Mouse (Mus musculus) hindbrain, postnatal 0 days (tissue): ENCODE results near the gene Phf10. TPM values are rescaled to one million over a fixed set of nuclear protein-coding genes. Genes with fewer than 3 reads are reported as not detected.
A peak's percentile ranks its signal among the peaks of the same experiment; 100 is the strongest.
"Not testable (repeated sequence)": the region's sequence is repeated elsewhere in the genome, so short reads cannot be mapped to it uniquely, and the experiment has no call there.

ENCODE experiments used
- ATAC-seq: fragments of 200-750 bp; cut with Nextera tagmentation; 2 replicates; pipeline ENCODE4 v1.8.0; 2017; ENCODE audit warnings: mild to moderate bottlenecking, moderate TSS enrichment, moderate library complexity
- DNase-seq: peaks from one replicate; pipeline ENCODE4 v3.0.0-alpha.2; 2015; ENCODE audit warnings: low spot score
- H3K27ac ChIP-seq: fragments of 300-500 bp; sonication (generic); 2 replicates; pipeline ENCODE4 v1.5.1; 2014; ENCODE audit warnings: mild to moderate bottlenecking
- H3K27me3 ChIP-seq: fragments of 300-500 bp; sonication (generic); 2 replicates; pipeline ENCODE4 v1.6.1; 2014; ENCODE audit warnings: low read length, mixed read lengths; ENCODE audit not compliant: insufficient read depth
- H3K36me3 ChIP-seq: fragments of 300-500 bp; sonication (generic); 2 replicates; pipeline ENCODE4 v1.6.1; 2014; ENCODE audit warnings: low read length, mixed read lengths; ENCODE audit not compliant: insufficient read depth
- H3K4me1 ChIP-seq: fragments of 300-500 bp; sonication (generic); 2 replicates; pipeline ENCODE4 v1.6.1; 2014; ENCODE audit warnings: antibody characterized with exemption, low read length, mixed read lengths; ENCODE audit not compliant: insufficient read depth
- H3K4me2 ChIP-seq: fragments of 300-500 bp; sonication (generic); 2 replicates; pipeline ENCODE4 v1.6.1; 2014; ENCODE audit warnings: low read depth, mild to moderate bottlenecking, low read length, moderate library complexity, mixed read lengths
- H3K4me3 ChIP-seq: fragments of 300-500 bp; sonication (generic); 2 replicates; pipeline ENCODE4 v1.5.1; 2014; ENCODE audit warnings: low read length
- H3K9ac ChIP-seq: fragments of 300-500 bp; sonication (generic); replicated peaks from 2 replicates; pipeline ENCODE4 v1.6.1; 2014; ENCODE audit warnings: mild to moderate bottlenecking, low read length, moderate library complexity, mixed read lengths
- H3K9me3 ChIP-seq: fragments of 300-500 bp; sonication (generic); 2 replicates; pipeline ENCODE4 v1.6.1; 2016; ENCODE audit warnings: low read length, mixed read lengths
- CTCF ChIP-seq: IDR thresholded peaks from 2 replicates; pipeline ENCODE4 v1.5.1; 2016; ENCODE audit warnings: antibody characterized with exemption, control low read depth, low read depth
- WGBS: fragments of 180-500 bp; shearing (Covaris S2); extraction: QIAGEN DNeasy Blood & Tissue Kit; methylation state at CpG from one replicate; pipeline ENCODE4 v1.1.7; 2014; 5-methylcytosine and 5-hydroxymethylcytosine counted together
- polyA plus RNA-seq: library from polyadenylated mRNA; unstranded; fragments of >200 nt; fragmentation: Nextera tagmentation; extraction: Ambion mirVana; gene quantifications from 2 replicates; pipeline ENCODE4 v1.2.1, GENCODE M21; 2015
- total RNA-seq: library from RNA; depleted of rRNA; stranded (reverse); fragments of >200 nt; gene quantifications from 2 replicates; pipeline ENCODE4 v1.2.3, GENCODE M21; 2014

Phf10 gene
- total and polyA plus RNA-seq, 2 experiments from 2014 or later, result 12.5 to 35.4 TPM

DNA sequence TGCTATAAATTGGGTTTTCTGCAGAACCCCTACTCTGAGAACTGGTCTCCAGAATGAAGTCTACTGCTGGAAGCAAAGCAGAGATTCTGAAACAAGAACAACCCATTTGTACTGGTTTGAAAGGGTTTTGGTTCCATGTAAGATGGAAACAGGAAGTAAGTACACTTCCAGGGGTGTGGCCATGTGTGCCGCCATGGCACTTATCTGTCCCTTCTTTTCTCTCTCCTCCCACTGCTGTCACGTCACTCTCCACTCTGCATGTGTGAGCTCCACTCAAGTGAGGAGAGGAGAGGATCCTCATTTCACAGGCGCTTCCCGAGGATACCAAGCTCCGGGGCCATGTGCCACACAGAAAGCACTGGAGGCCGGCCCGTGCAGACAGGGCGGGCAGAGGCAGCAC lies 7.6 kb downstream of the Phf10 start:
- Histone ChIP-seq H3K4me1 (no peaks in the 10 kb centered on the region), H3K27me3 (no peaks in the 10 kb centered on the region)

DNA sequence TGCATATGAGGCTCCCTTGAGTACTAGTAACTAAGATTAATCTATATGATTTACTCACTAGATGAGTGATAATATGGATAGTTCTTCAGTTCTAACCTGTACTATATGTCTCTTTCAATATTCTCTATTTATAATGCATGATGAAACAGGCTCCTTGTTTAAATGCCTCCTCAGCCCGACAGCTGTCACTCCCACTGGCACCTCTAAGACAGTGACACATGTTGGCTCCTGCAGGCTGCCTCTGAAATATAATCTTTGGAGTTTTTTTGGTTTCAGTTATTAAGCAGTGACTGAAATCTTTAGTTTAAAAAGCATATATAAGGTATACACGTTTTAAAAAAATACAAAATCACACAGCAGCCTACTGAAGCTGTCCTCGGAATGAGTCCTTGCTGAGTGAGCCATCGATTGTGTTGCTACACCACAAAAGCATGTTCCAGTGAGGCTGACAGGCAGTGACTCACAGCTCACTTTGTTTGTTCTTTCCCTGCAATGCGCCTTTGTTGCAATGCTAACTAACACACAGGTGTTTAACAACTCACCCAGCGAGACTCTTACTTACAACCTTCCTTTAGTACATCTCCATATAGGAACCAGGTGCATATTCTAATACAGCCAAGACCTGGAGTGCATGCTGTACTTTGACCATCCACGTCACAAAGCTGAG lies 11.8 kb downstream of the Phf10 start:
- 85% methylated on average over 7 of the region's 7 CpGs for WGBS
- DNase-seq, result no peak
- Histone ChIP-seq H3K9me3 (no peaks in the 10 kb centered on the region), H3K27me3 (no peaks in the 10 kb centered on the region), H3K4me2 (no peak overlapping the region), H3K36me3 (peaks cover 39% of the 10 kb centered on the region), H3K9ac (no peak overlapping the region), H3K27ac (no peak overlapping the region), H3K4me3 (no peak overlapping the region), H3K4me1 (peaks cover 4% of the 10 kb centered on the region; the same call in 1 of the 2 replicates)
- no peak for ATAC-seq
- TF ChIP-seq CTCF, result no peak

More for the DNA sequence above, 7.6 kb downstream of the Phf10 start:
- DNase-seq (no peak), ATAC-seq (no peak)
- Histone ChIP-seq H3K4me3 (no peak overlapping the region), H3K36me3 (peaks cover 28% of the 10 kb centered on the region), H3K27ac (no peak overlapping the region), H3K9me3 (no peaks in the 10 kb centered on the region), H3K9ac (no peak overlapping the region), H3K4me2 (no peak overlapping the region)
- 96% methylated on average over 8 of the region's 8 CpGs for WGBS
- no peak for TF ChIP-seq CTCF

DNA sequence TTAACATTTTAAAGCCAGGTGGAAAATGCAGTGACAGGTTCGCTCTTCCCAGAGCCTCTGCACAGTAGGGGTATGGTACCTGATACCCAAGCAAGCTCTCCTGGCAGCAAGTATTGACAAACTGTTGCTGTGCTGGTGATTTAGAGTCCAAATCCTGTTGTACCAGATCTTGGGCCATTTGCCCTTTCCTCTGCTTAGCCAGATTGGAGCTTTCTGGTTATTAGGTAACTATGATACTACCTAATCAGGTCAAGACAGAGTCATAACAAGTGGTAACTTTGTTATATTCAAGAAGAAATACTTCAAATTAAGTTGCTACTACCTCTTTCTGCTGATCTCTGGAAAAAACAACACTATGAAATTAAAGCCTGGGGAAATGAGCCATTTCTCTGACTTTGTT lies 16.5 kb downstream of the Phf10 start:
- peaks cover 10% of the 10 kb centered on the region for H3K4me1 ChIP-seq
- no peak for TF ChIP-seq CTCF
- WGBS, result 90% methylated on average over 1 of the region's 1 CpGs
- H3K9me3 ChIP-seq, result no peaks in the 10 kb centered on the region
- no peak overlapping the region for H3K4me3 ChIP-seq
- no peak for DNase-seq
- no peak for ATAC-seq
- H3K27me3 ChIP-seq, result no peaks in the 10 kb centered on the region
- no peak overlapping the region for H3K27ac ChIP-seq
- peaks cover 17% of the 10 kb centered on the region for H3K36me3 ChIP-seq
- H3K4me2 ChIP-seq, result peak overlapping the region; percentile 84
- no peak overlapping the region for H3K9ac ChIP-seq

DNA sequence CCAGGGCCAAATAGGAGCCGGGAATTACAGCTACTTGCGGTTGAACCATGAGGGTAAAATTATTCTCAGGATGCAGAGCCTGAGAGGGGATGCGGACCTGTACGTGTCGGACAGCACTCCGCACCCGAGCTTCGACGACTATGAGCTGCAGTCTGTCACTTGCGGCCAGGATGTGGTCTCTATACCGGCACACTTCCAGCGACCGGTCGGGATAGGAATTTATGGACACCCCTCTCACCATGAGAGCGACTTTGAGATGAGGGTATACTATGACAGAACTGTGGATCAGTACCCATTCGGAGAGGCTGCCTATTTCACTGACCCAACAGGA lies 17.4 kb downstream of the Phf10 start:
- peak overlapping the region; percentile 85 for H3K27ac ChIP-seq
- peaks cover 10% of the 10 kb centered on the region for H3K4me1 ChIP-seq
- WGBS, result 25% methylated on average over 16 of the region's 16 CpGs
- H3K9ac ChIP-seq, result peak overlapping the region; percentile 89
- ATAC-seq (peak; percentile 9), DNase-seq (no peak)
- no peaks in the 10 kb centered on the region for H3K27me3 ChIP-seq
- no peak for TF ChIP-seq CTCF
- H3K36me3 ChIP-seq, result peaks cover 12% of the 10 kb centered on the region
- H3K9me3 ChIP-seq, result no peaks in the 10 kb centered on the region
- peak overlapping the region; percentile 84 for H3K4me2 ChIP-seq
- peak overlapping the region; percentile 91 for H3K4me3 ChIP-seq

DNA sequence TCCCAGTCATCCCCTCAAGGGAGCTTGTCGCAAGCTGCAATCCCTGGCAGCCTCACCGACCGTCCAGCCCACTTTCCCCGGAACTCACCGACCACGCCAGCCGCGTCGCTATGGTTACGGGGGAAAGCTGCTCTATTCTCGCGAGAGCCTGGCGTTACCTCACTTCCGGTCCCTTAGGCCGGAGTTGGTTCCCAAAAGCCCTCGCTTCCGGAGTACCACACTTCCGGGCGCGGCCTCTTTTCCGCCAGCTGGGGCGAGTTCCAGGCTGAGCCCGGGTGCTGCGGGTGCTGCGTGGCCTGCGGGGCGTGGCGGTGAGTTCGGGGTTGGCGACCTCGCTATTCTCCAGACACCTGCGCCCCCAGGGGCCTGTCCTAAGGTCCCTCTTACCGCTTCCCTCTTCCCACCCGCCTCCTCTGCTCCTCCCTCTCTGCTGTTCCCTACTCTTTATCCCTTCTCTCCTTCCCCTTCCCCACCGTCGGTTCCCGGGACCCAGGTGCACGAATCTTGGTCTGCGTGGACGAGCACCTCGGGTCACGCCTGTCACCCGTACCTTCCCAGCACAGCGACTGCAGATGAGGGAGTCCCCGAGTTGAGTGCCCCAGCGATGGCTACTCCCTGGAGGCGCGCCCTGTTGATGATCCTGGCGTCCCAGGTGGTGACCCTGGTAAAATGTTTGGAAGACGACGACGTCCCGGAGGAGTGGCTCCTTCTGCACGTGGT lies 17.9 kb downstream of the Phf10 start, which contains the start of the genes Wdr27 and 1600012H06Rik:
Wdr27 (minus strand) TSS at position 150 of the 720 bp plus-strand sequence.
1600012H06Rik (plus strand) TSS at position 176 of the 720 bp plus-strand sequence.
- Histone ChIP-seq H3K9ac (peak within 1 kb of the TSS; percentile 89), H3K4me1 (peaks cover 10% of the 10 kb centered on the region), H3K27ac (peak within 1 kb of the TSS; percentile 85), H3K9me3 (no peaks in the 10 kb centered on the region), H3K36me3 (peaks cover 12% of the 10 kb centered on the region), H3K4me3 (peak within 1 kb of the TSS; percentile 91), H3K27me3 (no peaks in the 10 kb centered on the region), H3K4me2 (peak within 1 kb of the TSS; percentile 84)
- WGBS, result under 1% methylated on average over 49 of the region's 54 CpGs
- ATAC-seq (peak; percentile 99), DNase-seq (peak; percentile 100)
- 0 out of 2 replicates have a peak, but pooled peaks have one; percentile 15 for TF ChIP-seq CTCF

DNA sequence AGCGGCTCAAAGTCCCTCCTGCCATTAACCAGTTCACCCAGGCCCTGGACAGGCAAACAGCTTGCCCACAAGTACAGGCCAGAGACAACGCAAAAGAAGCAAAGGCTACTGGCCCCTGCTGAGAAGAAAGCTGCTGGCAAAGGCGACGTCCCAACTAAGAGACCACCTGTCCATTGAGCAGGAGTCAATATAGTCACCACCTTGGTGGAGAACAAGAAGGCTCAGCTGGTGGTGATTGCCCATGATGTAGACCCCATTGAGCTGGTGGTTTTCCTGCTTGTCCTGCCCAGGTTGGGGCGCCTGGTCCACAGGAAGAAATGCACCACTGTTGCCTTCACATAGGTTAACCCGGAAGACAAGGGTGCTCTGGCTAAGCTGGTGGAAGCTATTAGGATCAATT lies 18.9 kb downstream of the Phf10 start:
- Histone ChIP-seq H3K27ac (peak overlapping the region; percentile 85; the same call in 1 of the 2 replicates), H3K36me3 (peaks cover 12% of the 10 kb centered on the region), H3K4me1 (peaks cover 10% of the 10 kb centered on the region), H3K9ac (peak overlapping the region; percentile 89), H3K4me3 (peak overlapping the region; percentile 91), H3K4me2 (peak overlapping the region; percentile 84)
- not testable (repeated sequence) for ATAC-seq, H3K9me3 ChIP-seq, H3K27me3 ChIP-seq, DNase-seq
- 52% methylated on average over 6 of the region's 6 CpGs for WGBS
